In genomic region chr6:141882581-141882980, GRCm38 (mm10) we compare ENCODE assay signal across 26 mouse cellular contexts. TPM values are rescaled to one million over a fixed set of nuclear protein-coding genes. Genes with fewer than 3 reads are reported as not detected.
A peak's percentile ranks its signal among the peaks of the same experiment; 100 is the strongest.
DNase-seq lines count a peak whose midpoint lies in the region; ATAC-seq and TF ChIP-seq lines count a peak whose summit lies in the region.
"Had no signal": no experiment of that assay in that cellular context is flagged by ENCODE, and none has a peak within 500 bp of the region (broad histone marks: within the 10 kb centered on the region; RNA-seq: fewer than 3 reads in every experiment).

No protein-coding gene starts in this region.

- no peaks in the 10 kb centered on the region for H3K4me1 ChIP-seq in kidney, adult 2 months (ENCODE audit: control insufficient read depth, insufficient read depth, low read length)
- H3K4me1 ChIP-seq in kidney, embryonic 15.5 days = no peaks in the 10 kb centered on the region
- H3K4me1 ChIP-seq in lung, postnatal 0 days (ENCODE audit: insufficient read depth, low read depth, low read length) = no peaks in the 10 kb centered on the region
- no peaks in the 10 kb centered on the region for H3K4me1 ChIP-seq in lung, adult 2 months (ENCODE audit: control insufficient read depth, insufficient read depth, low read length)
- H3K4me1 ChIP-seq: forebrain, embryonic 10.5 days; forebrain, embryonic 13.5 days; heart, embryonic 10.5 days; heart, embryonic 13.5 days had no signal

- no peak for TF ChIP-seq EP300 in lung, postnatal 0 days (IDR thresholded peaks at IDR 0.05)

- no peaks in the 10 kb centered on the region for H3K27me3 ChIP-seq in kidney, adult 2 months (replicated peaks; ENCODE audit: control insufficient read depth, insufficient read depth, low read length)
- H3K27me3 ChIP-seq in kidney, embryonic 15.5 days = no peaks in the 10 kb centered on the region
- H3K27me3 ChIP-seq in lung, postnatal 0 days (replicated peaks; ENCODE audit: insufficient read depth, low read length) = no peaks in the 10 kb centered on the region
- H3K27me3 ChIP-seq: forebrain, embryonic 13.5 days; heart, embryonic 13.5 days had no signal

- H3K4me3 ChIP-seq in kidney, adult 2 months (ENCODE audit: insufficient read depth, low read depth, low read length) = no peak overlapping the region
- no peak overlapping the region for H3K4me3 ChIP-seq in kidney, embryonic 15.5 days (replicated peaks)
- H3K4me3 ChIP-seq in lung, postnatal 0 days (ENCODE audit: low read depth, low read length) = no peak overlapping the region
- no peak overlapping the region for H3K4me3 ChIP-seq in lung, adult 2 months (replicated peaks; ENCODE audit: extremely low read depth, low read depth, low read length)
- H3K4me3 ChIP-seq: forebrain, embryonic 10.5 days; forebrain, embryonic 13.5 days; heart, adult 2 months; heart, embryonic 10.5 days; heart, embryonic 13.5 days had no signal

- no peak for TF ChIP-seq POLR2A in kidney, adult 2 months (IDR thresholded peaks at IDR 0.05; ENCODE audit: low read depth, low read length)
- TF ChIP-seq POLR2A in lung, adult 2 months (IDR thresholded peaks at IDR 0.05; ENCODE audit: borderline replicate concordance, extremely low read depth, low read depth, low read length) = no peak

- DNase-seq in kidney, adult 2 months = peak; percentile 57
- DNase-seq in kidney, postnatal 4 days = no peak
- peak; percentile 26 to 41 for DNase-seq in kidney, postnatal 36 days
- DNase-seq in lung, postnatal 0 days (ENCODE audit: low spot score) = no peak
- no peak for DNase-seq in lung, adult 2 months
- DNase-seq: adrenal gland, adult 2 months; adrenal gland, postnatal 25 days; cerebellum, adult 18-20 months; cerebellum, adult 9-10 months; cerebellum, postnatal 14 days; gastrocnemius, postnatal 10 days; gastrocnemius, postnatal 36 days; heart, adult 2 months; heart, postnatal 14 days; heart, postnatal 4 days had no signal

- H3K4me2 ChIP-seq in kidney, embryonic 15.5 days = no peak overlapping the region
- H3K4me2 ChIP-seq in lung, postnatal 0 days (replicated peaks; ENCODE audit: low read depth, low read length) = no peak overlapping the region
- H3K4me2 ChIP-seq: forebrain, embryonic 13.5 days; heart, embryonic 13.5 days; hindbrain, embryonic 14.5 days had no signal

- no peak overlapping the region for H3K9ac ChIP-seq in kidney, embryonic 15.5 days
- H3K9ac ChIP-seq in lung, postnatal 0 days (replicated peaks; ENCODE audit: low read depth) = no peak overlapping the region
- H3K9ac ChIP-seq: forebrain, embryonic 13.5 days; heart, embryonic 13.5 days; hindbrain, embryonic 14.5 days had no signal

- no peak overlapping the region for H3K27ac ChIP-seq in kidney, adult 2 months (ENCODE audit: insufficient read depth, low read depth, low read length)
- no peak overlapping the region for H3K27ac ChIP-seq in kidney, embryonic 15.5 days
- no peak overlapping the region for H3K27ac ChIP-seq in lung, postnatal 0 days (ENCODE audit: low read length)
- H3K27ac ChIP-seq: forebrain, embryonic 10.5 days; forebrain, embryonic 13.5 days; heart, adult 2 months; heart, embryonic 10.5 days; heart, embryonic 13.5 days; hindbrain, embryonic 14.5 days had no signal

- peak; percentile 22; the same call in 1 of the 2 replicates for TF ChIP-seq CTCF in kidney, adult 2 months (conservative IDR thresholded peaks at IDR 0.05; ENCODE audit: insufficient read depth, insufficient read length, low read depth, low read length)
- no peak for TF ChIP-seq CTCF in lung, postnatal 0 days (IDR thresholded peaks at IDR 0.05)
- no peak for TF ChIP-seq CTCF in lung, adult 2 months (IDR thresholded peaks at IDR 0.05; ENCODE audit: insufficient read depth, low read length)

- H3K36me3 ChIP-seq in kidney, adult 2 months (ENCODE audit: control insufficient read depth, insufficient read depth, low read length) = no peaks in the 10 kb centered on the region
- H3K36me3 ChIP-seq in kidney, embryonic 15.5 days = no peaks in the 10 kb centered on the region
- no peaks in the 10 kb centered on the region for H3K36me3 ChIP-seq in lung, postnatal 0 days (ENCODE audit: insufficient read depth, low read length)
- H3K36me3 ChIP-seq: forebrain, embryonic 10.5 days; heart, embryonic 10.5 days; heart, embryonic 13.5 days had no signal

- whole genome bisulfite sequencing in kidney, adult 2 months = 60% methylated on average over 1 of the region's 1 CpGs
- WGBS in kidney, embryonic 15.5 days = 60% methylated on average over 1 of the region's 1 CpGs
- 56% methylated on average over 1 of the region's 1 CpGs for WGBS in lung, postnatal 0 days
- 48% methylated on average over 1 of the region's 1 CpGs for WGBS in lung, adult 2 months

- H3K9me3 ChIP-seq in kidney, embryonic 15.5 days (replicated peaks) = no peaks in the 10 kb centered on the region
- no peaks in the 10 kb centered on the region for H3K9me3 ChIP-seq in lung, postnatal 0 days (ENCODE audit: low read length)
- H3K9me3 ChIP-seq: forebrain, embryonic 10.5 days; forebrain, embryonic 13.5 days; heart, embryonic 10.5 days; heart, embryonic 13.5 days had no signal

- ATAC-seq in kidney, embryonic 15.5 days (replicated peaks; ENCODE audit: low FRiP score) = no peak
- ATAC-seq in lung, postnatal 0 days = peak; percentile 35; the same call in 1 of the 2 replicates
- ATAC-seq: CD4-positive, CD25-positive, alpha-beta regulatory T cell, adult 4 months; forebrain, embryonic 13.5 days; forebrain, embryonic 16.5 days had no signal

RNA-seq across cellular contexts. Expression of gene Slco1a4, which starts 26.6 kb away (rescaled TPM):
- 0.50 and 0.70 TPM in 2 replicates for polyA plus RNA-seq in kidney, adult 2 months (2012; rRNA removed)
- polyA plus RNA-seq in kidney, embryonic 15.5 days (2015; fragmentation: Nextera tagmentation; extraction: Ambion mirVana) = 3.5 and 4.5 TPM in 2 replicates
- polyA plus RNA-seq in lung, postnatal 0 days (2015; fragmentation: Nextera tagmentation; extraction: Ambion mirVana) = 0.08 and 0.13 TPM in 2 replicates
- 0.02 TPM in 1 of 2 replicates, not detected in the other for polyA plus RNA-seq in lung, adult 2 months (2012; rRNA removed)
- polyA plus RNA-seq: adrenal gland, adult 2 months; C2C12; embryonic facial prominence, embryonic 11.5 days; forebrain, embryonic 10.5 days; heart, embryonic 10.5 days; heart, embryonic 13.5 days; hindbrain, embryonic 11.5 days had no signal

Comparison
In these comparisons a context has a peak if more than half of its experiments do, and no peak if none do; other contexts are left out.
1. DNase-seq: peak in kidney, adult 2 months (single experiment) and kidney, postnatal 36 days (2 of 2); none in kidney, postnatal 4 days (0 of 2), lung, postnatal 0 days (single experiment) and lung, adult 2 months (single experiment).